Mouse (Mus musculus): ENCODE results near the gene Ramp2. TPM values are rescaled to one million over a fixed set of nuclear protein-coding genes. Genes with fewer than 3 reads are reported as not detected.

Ramp2 gene
- polyA plus RNA-seq, 1 experiment from 2014 or later = 139 TPM

DNA sequence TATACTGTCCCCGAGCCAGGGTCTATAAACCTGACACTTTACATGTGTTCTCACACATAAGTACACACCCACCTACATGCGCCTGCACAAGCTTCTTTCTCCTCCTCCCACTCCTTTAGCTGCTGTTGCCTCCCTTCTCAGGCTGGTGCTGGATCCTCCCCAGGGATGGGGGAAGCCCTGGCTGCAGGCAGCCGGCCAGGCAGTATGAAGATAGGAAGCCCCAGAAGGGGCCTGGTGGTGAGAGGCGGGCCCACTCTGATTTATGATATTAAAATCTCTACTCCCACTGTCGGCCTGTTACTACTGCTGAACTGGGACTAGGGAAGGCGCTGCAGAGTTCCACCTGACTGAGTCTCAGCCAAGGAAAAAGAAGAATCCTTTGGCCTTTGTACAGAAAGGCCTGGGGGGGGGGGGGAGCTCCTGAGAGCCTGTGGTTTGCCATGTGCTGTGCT, 13.5 kb downstream of the Ramp2 start:
- Histone ChIP-seq H3K27me3 (peaks cover 25% of the 10 kb centered on the region), H3K9ac (no peak overlapping the region), H3K27ac (replicated peaks) (peak overlapping the region; percentile 81), H3K4me1 (peaks cover 64% of the 10 kb centered on the region), H3K4me3 (replicated peaks) (peak overlapping the region; percentile 65; the same call in 1 of the 2 replicates), H3K36me3 (peaks cover 16% of the 10 kb centered on the region), H3K4me2 (replicated peaks) (peak overlapping the region; percentile 98), H3K9me3 (replicated peaks) (no peaks in the 10 kb centered on the region)
- no peak for ATAC-seq (ENCODE audit: insufficient number of reproducible peaks, low FRiP score, low TSS enrichment, low read depth)
- WGBS = 28% methylated on average over 6 of the region's 6 CpGs

DNA sequence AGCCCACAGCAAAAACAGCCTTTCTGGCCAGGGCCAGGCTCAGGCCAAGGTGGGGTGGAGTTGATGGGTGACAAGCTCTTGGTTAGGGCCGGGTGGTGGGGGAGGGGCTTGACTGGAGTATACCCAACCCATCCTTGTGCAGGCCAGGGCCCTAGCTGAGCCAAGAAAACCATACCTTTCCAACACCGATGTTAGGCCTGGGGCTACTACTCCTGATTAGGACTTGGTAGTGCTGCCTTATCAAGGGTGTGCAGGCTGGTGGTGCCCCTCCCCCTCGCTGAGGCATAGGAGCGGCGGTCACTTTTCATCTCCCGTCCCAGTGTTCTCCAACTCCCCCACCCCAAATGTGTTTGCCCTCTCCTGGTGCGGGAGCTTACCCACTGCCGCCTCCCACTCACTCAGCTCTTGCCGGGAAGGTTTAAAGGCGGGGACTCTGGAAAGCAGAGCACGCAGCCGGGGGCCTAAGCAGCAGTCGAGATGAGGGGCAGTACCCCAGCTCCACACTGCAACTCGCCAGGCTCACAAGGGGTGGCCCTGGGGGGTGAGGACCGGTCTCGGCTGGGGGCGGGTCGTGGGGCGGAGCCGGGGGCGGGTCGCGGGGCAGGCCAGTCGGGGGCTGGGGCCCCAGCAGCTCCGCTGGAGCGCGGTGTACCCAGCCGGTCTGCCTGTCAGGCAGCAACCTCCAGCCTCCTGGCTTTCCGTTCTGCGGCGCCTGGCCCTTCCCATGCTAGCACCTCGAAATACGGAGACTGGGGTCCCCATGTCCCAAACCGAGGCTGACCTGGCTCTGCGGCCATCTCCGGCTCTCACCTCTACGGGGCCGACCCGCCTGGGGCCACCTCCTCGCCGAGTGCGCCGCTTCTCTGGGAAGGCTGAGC, 14.4 kb downstream of the Ramp2 start, which contains the start of gene Wnk4:
Wnk4 (plus strand) TSS at position 620 of the 878 bp plus-strand sequence.
- WGBS = under 1% methylated on average over 43 of the region's 43 CpGs
- peaks cover 66% of the 10 kb centered on the region for H3K4me1 ChIP-seq

DNA sequence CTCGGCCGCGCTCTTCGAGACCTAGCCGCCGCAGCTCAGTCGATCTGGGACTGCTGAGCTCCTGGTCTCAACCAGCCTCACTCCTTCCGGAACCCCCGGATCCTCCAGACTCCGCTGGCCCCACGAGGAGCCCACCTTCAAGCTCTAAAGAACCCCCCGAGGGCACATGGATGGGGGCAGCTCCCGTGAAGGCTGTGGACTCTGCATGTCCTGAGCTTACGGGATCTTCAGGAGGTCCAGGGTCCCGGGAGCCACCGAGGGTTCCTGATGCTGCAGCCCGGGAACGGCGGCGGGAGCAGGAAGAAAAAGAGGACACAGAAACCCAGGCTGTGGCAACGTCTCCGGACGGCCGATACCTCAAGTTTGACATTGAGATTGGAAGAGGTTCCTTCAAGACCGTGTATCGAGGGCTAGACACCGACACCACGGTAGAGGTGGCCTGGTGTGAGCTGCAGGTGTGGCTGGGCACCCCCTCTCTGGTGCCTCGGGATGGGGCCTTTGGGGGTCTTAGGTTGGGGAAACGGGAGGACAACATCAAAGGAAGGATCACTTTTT, 15.1 kb downstream of the Ramp2 start:
- 1% methylated on average over 30 of the region's 30 CpGs for WGBS
- Histone ChIP-seq H3K9me3 (replicated peaks) (no peaks in the 10 kb centered on the region), H3K4me2 (replicated peaks) (peak overlapping the region; percentile 98), H3K4me1 (peaks cover 68% of the 10 kb centered on the region), H3K9ac (peak overlapping the region; percentile 58), H3K4me3 (replicated peaks) (peak overlapping the region; percentile 65), H3K27ac (replicated peaks) (peak overlapping the region; percentile 81), H3K27me3 (peaks cover 36% of the 10 kb centered on the region), H3K36me3 (peaks cover 15% of the 10 kb centered on the region)
- ATAC-seq (ENCODE audit: insufficient number of reproducible peaks, low FRiP score, low TSS enrichment, low read depth) = no peak; the same call in 1 of the 2 replicates

More for the DNA sequence above, 14.4 kb downstream of the Ramp2 start, which contains the start of gene Wnk4:
- ATAC-seq (ENCODE audit: insufficient number of reproducible peaks, low FRiP score, low TSS enrichment, low read depth) = peak; percentile 87
- H3K9me3 ChIP-seq (replicated peaks) = no peaks in the 10 kb centered on the region
- H3K9ac ChIP-seq = peak within 1 kb of the TSS; percentile 58
- peak within 1 kb of the TSS; percentile 81 for H3K27ac ChIP-seq (replicated peaks)
- peaks cover 16% of the 10 kb centered on the region for H3K36me3 ChIP-seq
- H3K4me2 ChIP-seq (replicated peaks) = peak within 1 kb of the TSS; percentile 98
- H3K27me3 ChIP-seq = peaks cover 32% of the 10 kb centered on the region
- H3K4me3 ChIP-seq (replicated peaks) = peak within 1 kb of the TSS; percentile 65

DNA sequence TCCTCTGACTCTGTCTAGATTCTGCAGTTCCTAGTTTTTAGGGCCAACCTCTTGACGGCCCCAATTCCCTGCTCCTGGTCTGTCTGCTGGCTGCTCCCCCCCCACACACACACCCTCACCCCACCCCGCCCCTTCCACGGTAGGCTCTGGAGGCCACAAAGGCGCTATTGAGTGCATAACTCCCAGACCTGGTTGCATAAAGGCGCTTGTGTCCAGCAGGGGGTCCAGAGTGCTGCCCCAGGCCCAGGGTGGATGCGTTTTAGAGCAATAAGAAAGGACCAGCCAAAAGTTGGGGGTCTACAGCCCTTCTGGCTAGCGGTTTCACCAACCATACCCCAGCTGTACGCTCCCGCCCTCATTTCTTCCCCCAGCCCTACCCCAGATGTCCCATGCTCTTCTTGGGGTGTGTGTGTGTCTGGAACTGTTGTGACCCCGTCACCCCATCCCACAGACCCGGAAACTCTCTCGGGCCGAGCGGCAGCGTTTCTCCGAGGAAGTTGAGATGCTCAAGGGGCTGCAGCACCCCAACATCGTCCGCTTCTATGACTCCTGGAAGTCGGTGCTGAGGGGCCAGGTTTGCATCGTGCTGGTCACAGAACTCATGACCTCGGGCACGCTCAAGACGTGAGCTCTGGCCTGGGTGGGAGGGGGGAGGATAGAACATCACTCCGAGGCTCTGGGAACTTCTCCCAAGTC, 16.6 kb downstream of the Ramp2 start:
- Histone ChIP-seq H3K4me1 (peaks cover 61% of the 10 kb centered on the region), H3K4me2 (replicated peaks) (peak overlapping the region; percentile 98), H3K27me3 (peaks cover 43% of the 10 kb centered on the region), H3K4me3 (replicated peaks) (peak overlapping the region; percentile 65), H3K27ac (replicated peaks) (no peak overlapping the region), H3K9ac (no peak overlapping the region), H3K9me3 (replicated peaks) (no peaks in the 10 kb centered on the region), H3K36me3 (peaks cover 8% of the 10 kb centered on the region)
- ATAC-seq (ENCODE audit: insufficient number of reproducible peaks, low FRiP score, low TSS enrichment, low read depth) = no peak
- WGBS = 5% methylated on average over 24 of the region's 24 CpGs

DNA sequence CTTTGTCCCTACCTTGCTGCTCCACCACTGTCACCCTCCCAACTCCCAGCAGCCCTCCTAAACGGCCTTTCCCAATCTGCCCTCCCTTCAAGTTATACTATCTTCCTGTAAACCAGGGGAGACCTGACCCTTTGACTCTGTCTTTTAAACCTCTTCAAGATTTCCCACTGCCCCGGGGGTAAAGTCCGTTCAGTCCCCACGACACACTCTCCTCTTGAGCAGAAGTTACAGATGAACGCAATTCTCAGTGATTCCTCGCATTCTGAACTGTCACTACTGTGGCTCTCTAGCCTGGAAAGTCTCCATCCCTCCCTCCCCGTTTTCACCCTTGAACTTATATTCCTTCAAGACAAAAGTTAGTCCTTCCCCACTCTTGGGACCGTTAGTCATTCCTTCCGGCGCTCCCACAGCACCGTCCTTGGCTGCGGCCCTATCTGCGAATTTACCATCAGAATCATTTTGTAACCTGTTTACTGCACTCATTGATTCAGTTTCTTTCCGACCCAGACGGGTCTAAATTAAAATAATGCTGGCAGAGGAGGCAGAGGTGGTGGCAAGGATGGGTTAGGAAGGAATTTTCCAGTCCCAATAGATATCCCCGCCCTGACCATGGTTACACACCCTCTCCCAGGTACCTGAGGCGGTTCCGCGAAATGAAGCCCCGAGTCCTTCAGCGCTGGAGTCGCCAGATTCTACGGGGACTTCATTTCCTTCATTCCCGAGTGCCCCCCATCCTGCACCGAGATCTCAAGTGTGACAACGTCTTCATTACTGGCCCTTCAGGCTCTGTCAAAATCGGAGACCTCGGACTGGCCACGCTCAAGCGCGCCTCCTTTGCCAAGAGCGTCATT, 17.5 kb downstream of the Ramp2 start:
- Histone ChIP-seq H3K4me2 (replicated peaks) (peak overlapping the region; percentile 98; the same call in 1 of the 2 replicates), H3K27me3 (peaks cover 43% of the 10 kb centered on the region), H3K4me1 (peaks cover 57% of the 10 kb centered on the region), H3K4me3 (replicated peaks) (no peak overlapping the region), H3K36me3 (peaks cover 1% of the 10 kb centered on the region), H3K9ac (no peak overlapping the region), H3K9me3 (replicated peaks) (no peaks in the 10 kb centered on the region), H3K27ac (replicated peaks) (no peak overlapping the region)
- 13% methylated on average over 32 of the region's 32 CpGs for WGBS
- ATAC-seq (ENCODE audit: insufficient number of reproducible peaks, low FRiP score, low TSS enrichment, low read depth) = no peak

DNA sequence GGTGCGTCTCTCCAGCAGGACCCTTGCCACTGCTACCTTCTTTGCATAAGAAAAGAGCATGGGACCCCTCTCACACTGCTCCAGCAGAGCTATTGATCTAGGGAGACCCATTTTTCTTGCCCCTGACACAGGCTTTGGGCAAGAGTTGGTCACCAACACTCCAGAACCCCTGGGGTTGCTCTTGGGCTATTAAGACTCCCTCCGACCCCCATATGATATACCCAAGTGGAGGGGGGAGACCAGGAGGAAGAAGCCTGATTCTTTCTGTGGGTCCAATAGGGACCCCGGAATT, 18.1 kb downstream of the Ramp2 start:
- 0 out of 2 replicates have a peak overlapping the region, but pooled peaks have one; percentile 4 for H3K4me2 ChIP-seq (replicated peaks)
- H3K9ac ChIP-seq = no peak overlapping the region
- 16% methylated on average over 3 of the region's 3 CpGs for WGBS
- ATAC-seq (ENCODE audit: insufficient number of reproducible peaks, low FRiP score, low TSS enrichment, low read depth) = no peak
- no peaks in the 10 kb centered on the region for H3K36me3 ChIP-seq
- no peak overlapping the region for H3K4me3 ChIP-seq (replicated peaks)
- peaks cover 43% of the 10 kb centered on the region for H3K27me3 ChIP-seq
- H3K9me3 ChIP-seq (replicated peaks) = no peaks in the 10 kb centered on the region
- H3K27ac ChIP-seq (replicated peaks) = no peak overlapping the region
- H3K4me1 ChIP-seq = peaks cover 52% of the 10 kb centered on the region

DNA sequence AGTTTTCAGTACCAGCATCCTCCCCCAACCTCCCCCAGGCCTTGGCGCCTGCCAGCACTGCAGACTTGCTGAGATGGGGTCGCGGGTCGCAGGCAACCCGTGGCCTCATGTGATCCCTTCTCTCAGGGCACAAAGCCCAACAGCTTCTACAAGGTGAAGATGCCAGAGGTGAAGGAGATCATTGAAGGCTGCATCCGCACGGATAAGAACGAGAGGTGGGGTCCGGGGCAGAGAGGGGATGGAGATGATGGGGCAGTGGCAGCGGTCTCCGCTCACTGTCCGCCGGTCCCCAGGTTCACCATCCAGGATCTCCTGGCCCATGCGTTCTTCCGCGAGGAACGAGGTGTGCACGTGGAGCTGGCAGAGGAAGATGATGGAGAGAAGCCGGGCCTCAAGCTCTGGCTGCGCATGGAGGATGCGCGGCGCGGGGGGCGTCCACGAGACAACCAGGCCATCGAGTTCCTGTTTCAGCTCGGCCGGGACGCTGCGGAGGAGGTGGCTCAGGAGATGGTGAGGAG, 19.2 kb downstream of the Ramp2 start:
- peaks cover 44% of the 10 kb centered on the region for H3K27me3 ChIP-seq
- H3K4me2 ChIP-seq (replicated peaks) = peak overlapping the region; percentile 49

DNA sequence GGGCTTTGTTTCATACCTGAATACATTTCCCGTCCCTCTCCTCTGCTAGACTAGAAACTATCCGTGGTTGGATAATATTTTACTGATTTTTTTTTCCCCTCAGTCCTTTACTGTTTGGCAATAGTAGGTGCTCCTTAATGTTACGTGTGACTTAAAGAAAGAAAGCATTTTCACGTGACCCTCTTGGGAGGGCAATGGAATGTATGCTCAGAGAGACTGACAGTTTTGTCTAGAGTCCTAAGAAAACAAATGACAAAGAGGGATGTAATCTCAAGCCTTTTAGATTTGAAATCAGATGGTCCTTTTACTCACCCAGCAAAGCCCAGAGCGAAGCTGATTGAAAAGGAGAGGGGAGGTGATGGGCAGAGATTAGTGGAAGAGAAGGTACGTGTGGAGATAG, 20.1 kb downstream of the Ramp2 start:
- Histone ChIP-seq H3K4me1 (peaks cover 36% of the 10 kb centered on the region), H3K9ac (no peak overlapping the region), H3K4me3 (replicated peaks) (no peak overlapping the region), H3K4me2 (replicated peaks) (no peak overlapping the region), H3K27ac (replicated peaks) (no peak overlapping the region), H3K36me3 (no peaks in the 10 kb centered on the region), H3K27me3 (peaks cover 47% of the 10 kb centered on the region), H3K9me3 (replicated peaks) (no peaks in the 10 kb centered on the region)
- no peak for ATAC-seq (ENCODE audit: insufficient number of reproducible peaks, low FRiP score, low TSS enrichment, low read depth)
- 30% methylated on average over 6 of the region's 6 CpGs for WGBS

More for the DNA sequence above, 19.2 kb downstream of the Ramp2 start:
- 6% methylated on average over 31 of the region's 31 CpGs for WGBS
- H3K4me1 ChIP-seq = peaks cover 42% of the 10 kb centered on the region
- H3K4me3 ChIP-seq (replicated peaks) = peak overlapping the region; percentile 33
- H3K36me3 ChIP-seq = no peaks in the 10 kb centered on the region
- H3K9ac ChIP-seq = 0 out of 2 replicates have a peak overlapping the region, but pooled peaks have one; percentile 23
- no peak overlapping the region for H3K27ac ChIP-seq (replicated peaks)
- no peaks in the 10 kb centered on the region for H3K9me3 ChIP-seq (replicated peaks)
- no peak for ATAC-seq (ENCODE audit: insufficient number of reproducible peaks, low FRiP score, low TSS enrichment, low read depth)

DNA sequence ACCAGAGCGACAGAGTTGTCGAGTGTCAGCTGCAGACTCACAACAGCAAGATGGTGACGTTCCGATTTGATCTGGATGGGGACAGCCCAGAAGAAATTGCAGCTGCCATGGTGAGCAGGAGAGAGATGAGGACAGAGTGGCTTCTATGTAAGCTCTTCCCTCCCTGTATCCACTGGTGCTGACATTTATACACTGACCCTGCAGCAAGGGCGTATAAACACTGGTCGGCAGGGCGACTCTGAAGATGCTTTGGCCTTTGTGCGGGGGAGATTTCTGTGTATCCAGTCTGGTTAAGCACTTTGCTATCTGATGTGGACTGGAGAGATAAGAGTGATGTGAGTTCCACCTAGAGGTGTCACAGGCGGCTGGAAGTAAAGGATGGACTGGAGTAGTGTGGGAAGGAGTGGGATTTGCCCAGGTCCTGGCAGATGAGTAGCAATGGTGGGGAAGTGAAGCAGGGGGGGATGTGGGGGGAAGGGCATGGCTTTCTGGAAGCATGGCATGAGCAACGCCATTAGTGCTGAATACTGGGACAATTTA, 23.8 kb downstream of the Ramp2 start:
- no peaks in the 10 kb centered on the region for H3K36me3 ChIP-seq
- peaks cover 9% of the 10 kb centered on the region for H3K4me1 ChIP-seq
- WGBS = 25% methylated on average over 10 of the region's 10 CpGs
- H3K9me3 ChIP-seq (replicated peaks) = no peaks in the 10 kb centered on the region
- H3K9ac ChIP-seq = no peak overlapping the region
- H3K4me3 ChIP-seq (replicated peaks) = no peak overlapping the region
- H3K4me2 ChIP-seq (replicated peaks) = no peak overlapping the region
- no peak for ATAC-seq (ENCODE audit: insufficient number of reproducible peaks, low FRiP score, low TSS enrichment, low read depth)
- peaks cover 21% of the 10 kb centered on the region for H3K27me3 ChIP-seq
- H3K27ac ChIP-seq (replicated peaks) = no peak overlapping the region

DNA sequence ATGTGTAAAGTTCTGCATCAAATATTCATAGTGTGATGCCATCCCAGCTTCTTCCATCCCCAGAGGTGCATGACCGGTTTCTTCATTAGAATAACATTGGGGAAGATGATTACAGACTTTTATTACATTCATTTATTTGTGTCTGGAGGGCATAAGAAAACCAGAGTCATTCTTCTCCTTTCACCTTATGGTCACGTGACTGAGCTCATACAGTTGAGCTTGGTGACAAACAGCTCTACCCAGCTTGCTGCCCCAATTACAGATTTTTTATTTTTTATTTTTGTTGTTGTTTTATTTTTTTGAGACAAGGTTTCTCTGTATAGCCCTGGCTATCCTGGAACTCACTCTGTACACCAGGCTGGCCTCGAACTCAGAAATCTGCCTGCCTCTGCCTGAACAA, 26.6 kb downstream of the Ramp2 start:
- H3K4me2 ChIP-seq (replicated peaks) = no peak overlapping the region
- H3K9me3 ChIP-seq (replicated peaks) = no peaks in the 10 kb centered on the region
- ATAC-seq (ENCODE audit: insufficient number of reproducible peaks, low FRiP score, low TSS enrichment, low read depth) = no peak
- peaks cover 9% of the 10 kb centered on the region; the same call in 1 of the 2 replicates for H3K36me3 ChIP-seq
- H3K4me3 ChIP-seq (replicated peaks) = no peak overlapping the region
- H3K9ac ChIP-seq = no peak overlapping the region
- H3K27ac ChIP-seq (replicated peaks) = no peak overlapping the region
- peaks cover 4% of the 10 kb centered on the region; the same call in 1 of the 2 replicates for H3K27me3 ChIP-seq
- WGBS = 75% methylated on average over 3 of the region's 3 CpGs
- H3K4me1 ChIP-seq = peaks cover 14% of the 10 kb centered on the region

All from embryonic facial prominence, embryonic 15.5 days (tissue).